Mouse (Mus musculus): Measurements from ENCODE around the gene Gm5150.
"Not testable (repeated sequence)": the region's sequence is repeated elsewhere in the genome, so short reads cannot be mapped to it uniquely, and the experiment has no call there.

GRCm38 (mm10) chr3:16014456-16014855 is 8.2 kb upstream of the Gm5150 start:
- not testable (repeated sequence) for TF ChIP-seq CTCF, POLR2A (IDR thresholded peaks at IDR 0.05; ENCODE audit: insufficient read depth, low read depth, low read length)

Measured in olfactory bulb, adult 2 months (tissue).